Mouse (Mus musculus): ENCODE results near the gene Cdh23.

Cdh23 gene

DNA sequence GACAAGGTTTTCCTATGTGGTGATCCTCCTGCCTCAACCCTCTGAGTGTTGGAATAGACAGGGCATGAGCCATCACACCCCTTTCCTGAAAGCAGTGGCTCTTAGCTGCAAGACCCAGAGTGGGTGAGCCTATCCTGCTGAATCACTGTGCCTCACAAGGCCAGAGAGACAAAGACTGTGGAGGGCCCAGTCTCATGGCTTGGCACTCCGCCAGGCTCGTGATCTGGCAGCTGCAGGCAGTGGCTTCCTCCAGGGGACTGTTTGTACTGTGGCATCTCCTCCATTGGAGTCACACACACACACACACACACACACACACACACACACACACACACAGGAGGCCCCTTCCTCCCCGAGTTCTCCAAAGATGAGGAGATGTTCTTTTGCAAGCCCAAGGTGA, 433.9 kb downstream of the Cdh23 start:
- DNase-seq (ENCODE audit: low read depth, low spot score): no peak

DNA sequence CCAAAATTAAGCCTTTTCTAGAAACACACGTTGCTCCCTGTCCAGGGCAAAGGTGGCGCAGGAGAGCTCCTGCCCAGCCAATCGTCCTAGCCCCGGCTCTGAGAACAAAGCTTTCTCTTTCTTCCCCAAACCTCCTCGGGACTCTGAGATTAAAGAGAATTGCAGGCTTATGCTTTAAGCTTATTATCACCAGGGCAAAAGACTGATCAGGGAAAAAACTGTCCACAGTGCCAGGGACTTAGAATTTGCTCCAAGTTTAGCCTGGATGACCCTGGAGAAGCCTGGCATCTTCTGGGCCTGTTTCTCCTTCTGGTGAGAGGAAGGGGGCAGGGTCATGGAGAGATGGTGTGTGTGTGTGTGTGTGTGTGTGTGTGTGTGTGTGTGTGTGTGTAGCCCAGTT, 434.8 kb downstream of the Cdh23 start:
- no peak for DNase-seq (ENCODE audit: low read depth, low spot score)

DNA sequence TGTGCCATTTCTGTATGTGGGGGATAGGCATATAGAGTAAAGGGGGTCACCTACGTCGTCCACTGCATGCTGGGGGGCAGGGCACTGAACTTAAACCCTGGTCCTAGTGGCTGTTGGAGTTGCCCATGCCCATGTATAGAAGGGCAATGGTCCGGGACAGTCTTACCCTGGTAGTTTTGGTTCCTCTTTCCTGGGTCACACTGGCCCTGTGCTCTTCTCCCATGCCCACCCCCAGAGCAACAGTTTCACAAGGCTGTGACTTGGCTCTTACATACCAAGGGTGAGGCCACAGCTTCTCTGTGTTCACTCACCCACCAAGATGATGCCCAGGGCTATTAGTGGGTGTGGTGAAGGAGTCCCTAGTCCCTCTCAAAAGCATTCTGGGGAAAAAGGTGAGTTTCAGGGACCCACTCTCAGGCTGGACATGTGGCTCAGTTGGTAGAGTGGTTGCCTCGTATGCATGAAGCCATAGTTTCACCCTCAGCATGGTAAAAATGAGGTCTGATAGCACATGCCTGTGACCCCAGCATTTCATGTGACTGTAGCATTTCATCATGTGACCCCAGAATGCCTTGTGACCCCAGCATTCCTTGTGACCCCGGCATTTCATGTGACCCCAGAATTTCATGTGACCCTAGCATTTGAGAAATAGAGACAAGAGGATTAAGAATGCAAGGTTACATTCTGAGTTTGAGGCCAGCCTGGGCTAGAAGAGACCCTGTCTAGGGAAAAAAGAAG, 435.6 kb downstream of the Cdh23 start:
- no peak for DNase-seq (ENCODE audit: low read depth, low spot score)

DNA sequence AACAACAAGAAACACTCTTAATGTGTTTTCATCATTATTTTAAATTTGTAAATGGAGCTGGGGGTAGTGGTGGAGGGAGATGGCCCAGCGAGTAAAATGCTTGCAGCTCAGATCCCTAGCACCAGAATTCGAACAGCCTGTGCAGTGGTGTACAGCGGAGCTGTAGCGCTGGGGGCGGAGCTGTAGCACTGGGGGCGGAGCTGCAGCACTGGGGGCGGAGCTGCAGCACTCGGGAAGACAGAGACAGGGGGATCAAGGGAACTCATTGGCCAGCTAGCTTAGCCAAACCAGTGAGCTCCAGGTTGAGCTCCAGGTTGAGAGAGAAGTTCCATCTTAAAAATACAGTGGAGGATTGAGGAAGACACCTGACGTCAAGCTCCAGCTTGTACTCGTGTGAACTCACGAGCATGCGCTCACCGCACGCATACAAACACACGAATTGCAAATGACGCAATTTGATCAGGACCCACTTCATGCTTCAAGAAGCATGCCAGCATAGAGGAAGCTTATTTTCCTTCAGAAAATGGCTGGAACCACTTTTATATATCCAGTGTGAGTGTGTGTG, 438.9 kb downstream of the Cdh23 start:
- peak; percentile 60 for DNase-seq (ENCODE audit: low read depth, low spot score)

DNA sequence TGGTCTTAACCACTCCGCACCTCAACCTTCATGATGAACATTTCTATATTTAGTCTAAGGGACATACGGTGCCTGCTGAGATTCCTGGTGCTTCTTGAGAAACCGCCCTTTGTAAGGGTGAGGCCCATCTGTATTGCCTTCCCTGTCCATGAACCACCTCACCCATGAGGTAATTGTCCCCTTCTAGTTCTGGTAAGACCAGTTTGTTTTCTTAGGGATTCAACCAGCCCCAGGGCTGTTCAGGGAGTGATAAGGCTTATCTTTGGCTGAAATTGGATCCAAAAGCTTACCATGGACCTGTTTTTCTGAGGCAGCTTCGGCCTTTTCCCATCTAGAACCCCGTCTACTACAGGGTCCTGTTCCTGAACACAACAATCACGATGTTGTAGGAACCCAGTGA, 440.2 kb downstream of the Cdh23 start:
- no peak for DNase-seq (ENCODE audit: low read depth, low spot score)
